Mouse (Mus musculus) megakaryocyte, embryonic 14.5 days (primary cell): Measurements from ENCODE around the gene S100a1.

Experiments used
- FLI1 ChIP-seq: IDR thresholded peaks from 2 replicates; pipeline ENCODE4 v1.6.1; 2012; ENCODE audit warnings: low read length, inconsistent platforms, mixed read lengths
- GATA1 ChIP-seq: IDR thresholded peaks from 3 replicates; pipeline ENCODE4 v1.6.1; 2012; ENCODE audit warnings: mixed read lengths, low read length, inconsistent platforms, borderline replicate concordance

DNA sequence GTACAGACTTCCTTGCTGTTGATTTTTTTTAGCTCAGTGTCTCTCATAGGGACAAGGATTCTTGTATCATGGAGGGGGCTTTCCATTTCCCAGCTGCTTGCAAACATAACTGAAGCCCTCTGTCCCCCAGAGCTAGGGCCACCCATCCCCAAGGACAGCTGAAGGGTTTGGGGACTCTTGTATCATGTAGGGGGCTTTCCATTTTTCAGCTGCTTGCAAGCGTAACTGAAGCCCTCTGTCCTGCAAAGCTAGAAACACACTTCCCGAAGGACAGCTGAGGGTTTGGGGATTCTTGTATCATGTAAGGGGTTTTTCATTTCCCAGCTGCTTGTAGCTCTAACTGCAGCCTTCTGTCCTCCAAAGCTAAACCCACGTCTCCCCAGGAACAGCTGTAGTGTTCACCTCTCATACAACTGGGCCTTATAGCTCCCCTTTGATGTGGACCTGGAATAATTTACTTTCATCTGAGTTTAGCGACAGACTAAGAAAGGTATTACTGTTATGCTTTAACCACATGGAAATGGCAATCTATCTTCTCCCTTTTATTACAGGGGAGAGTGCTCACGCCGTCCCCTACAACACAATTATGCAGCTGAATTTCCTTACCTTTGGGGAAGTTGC is 45.9 kb upstream of the S100a1 start, which contains the start of gene S100a3:
- TF ChIP-seq GATA1: no peak
- TF ChIP-seq FLI1: no peak
